Mouse (Mus musculus): ENCODE results near the gene 1700020D05Rik. TPM values are rescaled to one million over a fixed set of nuclear protein-coding genes. Genes with fewer than 3 reads are reported as not detected.
"Not testable (repeated sequence)": the region's sequence is repeated elsewhere in the genome, so short reads cannot be mapped to it uniquely, and the experiment has no call there.

The 1700020D05Rik gene
- total RNA-seq, 2 experiments from 2014 or later: 1.7 to 2.2 TPM

GRCm38 (mm10) chr19:5495353-5496051 lies 8.1 kb downstream of the 1700020D05Rik start:
- DNase-seq (ENCODE audit: low spot score in 2 of 2): no peak

GRCm38 (mm10) chr19:5494314-5494713 lies 9.3 kb downstream of the 1700020D05Rik start:
- DNase-seq (ENCODE audit: low spot score in 2 of 2): no peak

GRCm38 (mm10) chr19:5493301-5493721 lies 10.3 kb downstream of the 1700020D05Rik start:
- DNase-seq (ENCODE audit: low spot score in 2 of 2): peak in 1 of 2 experiments; percentile 23

- DNase-seq (ENCODE audit: low spot score in 2 of 2): peak in 1 of 2 experiments; percentile 19
Observed at GRCm38 (mm10) chr19:5492641-5493040, 10.9 kb downstream of the 1700020D05Rik start.

- DNase-seq (ENCODE audit: low spot score in 2 of 2): peak; percentile 80 to 82
Observed at GRCm38 (mm10) chr19:5490898-5491708, 12.5 kb downstream of the 1700020D05Rik start.

GRCm38 (mm10) chr19:5490313-5490897 lies 13.2 kb downstream of the 1700020D05Rik start, which contains the start of gene Cfl1:
Cfl1 (plus strand) TSS chr19:5490455.
- DNase-seq (ENCODE audit: low spot score in 2 of 2): peak; percentile 91

GRCm38 (mm10) chr19:5489721-5490120 lies 13.9 kb downstream of the 1700020D05Rik start:
- not testable (repeated sequence) for DNase-seq (ENCODE audit: low spot score in 2 of 2)

GRCm38 (mm10) chr19:5488878-5489571 lies 14.6 kb downstream of the 1700020D05Rik start:
- peak; percentile 93 for DNase-seq (ENCODE audit: low spot score in 2 of 2)

GRCm38 (mm10) chr19:5487768-5488550 lies 15.6 kb downstream of the 1700020D05Rik start, which contains the start of gene Mus81:
Mus81 (minus strand) TSS chr19:5488402.
- peak; percentile 99 for DNase-seq (ENCODE audit: low spot score in 2 of 2)

GRCm38 (mm10) chr19:5486771-5487170 lies 16.8 kb downstream of the 1700020D05Rik start:
- no peak for DNase-seq (ENCODE audit: low spot score in 2 of 2)

GRCm38 (mm10) chr19:5486286-5486685 lies 17.3 kb downstream of the 1700020D05Rik start:
- DNase-seq (ENCODE audit: low spot score in 2 of 2): peak in 1 of 2 experiments; percentile 26

- no peak for DNase-seq (ENCODE audit: low spot score in 2 of 2)
Observed at GRCm38 (mm10) chr19:5485821-5486220, 17.8 kb downstream of the 1700020D05Rik start.

- no peak for DNase-seq (ENCODE audit: low spot score in 2 of 2)
Observed at GRCm38 (mm10) chr19:5485371-5485770, 18.2 kb downstream of the 1700020D05Rik start.

GRCm38 (mm10) chr19:5484496-5484895 lies 19.1 kb downstream of the 1700020D05Rik start:
- DNase-seq (ENCODE audit: low spot score in 2 of 2): no peak

- no peak for DNase-seq (ENCODE audit: low spot score in 2 of 2)
Observed at GRCm38 (mm10) chr19:5483386-5484359, 19.9 kb downstream of the 1700020D05Rik start.

- DNase-seq (ENCODE audit: low spot score in 2 of 2): no peak
Observed at GRCm38 (mm10) chr19:5481398-5481797, 22.2 kb downstream of the 1700020D05Rik start.

- DNase-seq (ENCODE audit: low spot score in 2 of 2): no peak
Observed at GRCm38 (mm10) chr19:5480016-5480415, 23.6 kb downstream of the 1700020D05Rik start.

GRCm38 (mm10) chr19:5477668-5478300 lies 25.8 kb downstream of the 1700020D05Rik start:
- DNase-seq (ENCODE audit: low spot score in 2 of 2): no peak

All from adrenal gland, adult 18-20 months (tissue).